Mouse (Mus musculus) cerebellum, adult 2 months (tissue): ENCODE data around the gene Pds5a. TPM values are rescaled to one million over a fixed set of nuclear protein-coding genes. Genes with fewer than 3 reads are reported as not detected.

ENCODE experiments used
- DNase-seq, 2 experiments: peaks; one replicate each; pipeline ENCODE4 v3.0.0; 2021
- H3K27ac ChIP-seq: fragments of 200-500 bp; 2 replicates; pipeline ENCODE4 v1.5.1; 2012; ENCODE audit warnings: low read length, control low read depth, inconsistent platforms; ENCODE audit not compliant: insufficient read depth
- H3K27me3 ChIP-seq: fragments of 200-500 bp; 2 replicates; pipeline ENCODE4 v1.6.1; 2012; ENCODE audit warnings: inconsistent platforms, mild to moderate bottlenecking, low read length, moderate library complexity; ENCODE audit not compliant: control insufficient read depth, insufficient read depth
- H3K4me1 ChIP-seq: fragments of 200-500 bp; 2 replicates; pipeline ENCODE4 v1.6.1; 2011; ENCODE audit warnings: low read length; ENCODE audit not compliant: control insufficient read depth, insufficient read depth
- H3K4me3 ChIP-seq: fragments of 200-500 bp; replicated peaks from 2 replicates; pipeline ENCODE3; 2011; ENCODE audit warnings: mild to moderate bottlenecking, low read depth, low read length, control low read depth; ENCODE audit not compliant: insufficient read depth
- CTCF ChIP-seq: fragments of 200-500 bp; IDR thresholded peaks from 2 replicates; pipeline ENCODE4 v1.5.1; 2011; ENCODE audit warnings: low read depth, mild to moderate bottlenecking, control low read depth, low read length, moderate library complexity, borderline replicate concordance; ENCODE audit not compliant: insufficient read depth
- POLR2A ChIP-seq: fragments of 200-500 bp; IDR thresholded peaks from 2 replicates; pipeline ENCODE4 v1.6.1; 2011; ENCODE audit warnings: low read length, control low read depth, borderline replicate concordance; ENCODE audit not compliant: insufficient read depth
- WGBS: fragments of 180-500 bp; shearing (Covaris S2); methylation state at CpG from one replicate; pipeline ENCODE4 v1.1.7; 2018; 5-methylcytosine and 5-hydroxymethylcytosine counted together
- polyA plus RNA-seq: library from polyadenylated mRNA; depleted of rRNA; stranded (reverse); fragments of >200 nt; gene quantifications from 2 replicates; pipeline ENCODE4 v1.2.3, GENCODE M21; 2012

Gene Pds5a
- polyA plus RNA-seq, 1 experiment = 58.3 TPM

GRCm38 (mm10) chr5:65686806-65687205 is 11.3 kb downstream of the Pds5a start:
- WGBS = 25% methylated on average over 3 of the region's 3 CpGs
- TF ChIP-seq CTCF = no peak
- TF ChIP-seq POLR2A = no peak
- DNase-seq = no peak

GRCm38 (mm10) chr5:65678826-65679225 is 19.2 kb downstream of the Pds5a start:
- WGBS = 48% methylated on average over 5 of the region's 5 CpGs
- no peak for DNase-seq
- no peaks in the 10 kb centered on the region for H3K4me1 ChIP-seq
- no peaks in the 10 kb centered on the region for H3K27me3 ChIP-seq
- H3K27ac ChIP-seq = no peak overlapping the region
- H3K4me3 ChIP-seq = no peak overlapping the region
- TF ChIP-seq POLR2A (no peak), CTCF (no peak)

More at GRCm38 (mm10) chr5:65686806-65687205, 11.3 kb downstream of the Pds5a start:
- Histone ChIP-seq H3K27ac (no peak overlapping the region), H3K27me3 (no peaks in the 10 kb centered on the region), H3K4me1 (peaks cover 6% of the 10 kb centered on the region), H3K4me3 (no peak overlapping the region)

GRCm38 (mm10) chr5:65672162-65672561 is 25.9 kb downstream of the Pds5a start:
- H3K27ac ChIP-seq = no peak overlapping the region

GRCm38 (mm10) chr5:65667644-65668043 is 30.4 kb downstream of the Pds5a start:
- H3K4me3 ChIP-seq = no peak overlapping the region
- no peak for DNase-seq
- H3K27me3 ChIP-seq = no peaks in the 10 kb centered on the region
- WGBS = 78% methylated on average over 3 of the region's 3 CpGs
- TF ChIP-seq CTCF (no peak), POLR2A (no peak)
- H3K27ac ChIP-seq = no peak overlapping the region
- H3K4me1 ChIP-seq = no peaks in the 10 kb centered on the region

More at GRCm38 (mm10) chr5:65672162-65672561, 25.9 kb downstream of the Pds5a start:
- Histone ChIP-seq H3K4me1 (no peaks in the 10 kb centered on the region), H3K27me3 (no peaks in the 10 kb centered on the region), H3K4me3 (no peak overlapping the region)
- TF ChIP-seq CTCF = no peak
- DNase-seq = no peak

- WGBS = 16% methylated on average over 1 of the region's 1 CpGs
- H3K4me3 ChIP-seq = no peak overlapping the region
- DNase-seq = no peak
- TF ChIP-seq POLR2A (no peak), CTCF (no peak)
- H3K27me3 ChIP-seq = no peaks in the 10 kb centered on the region
- H3K4me1 ChIP-seq = no peaks in the 10 kb centered on the region
- no peak overlapping the region for H3K27ac ChIP-seq
These were observed 32.7 kb downstream of the Pds5a start for GRCm38 (mm10) chr5:65665370-65665769.

GRCm38 (mm10) chr5:65661958-65662357 is 36.1 kb downstream of the Pds5a start:
- DNase-seq = no peak
- Histone ChIP-seq H3K4me1 (no peaks in the 10 kb centered on the region), H3K4me3 (no peak overlapping the region), H3K27ac (no peak overlapping the region), H3K27me3 (no peaks in the 10 kb centered on the region)
- 97% methylated on average over 2 of the region's 2 CpGs for WGBS
- no peak for TF ChIP-seq CTCF
- TF ChIP-seq POLR2A = no peak

GRCm38 (mm10) chr5:65653786-65654185 is 44.3 kb downstream of the Pds5a start:
- Histone ChIP-seq H3K4me3 (no peak overlapping the region), H3K4me1 (no peaks in the 10 kb centered on the region), H3K27me3 (no peaks in the 10 kb centered on the region), H3K27ac (no peak overlapping the region)
- 95% methylated on average over 5 of the region's 5 CpGs for WGBS
- DNase-seq = no peak
- TF ChIP-seq POLR2A (no peak), CTCF (no peak)

GRCm38 (mm10) chr5:65638896-65639295 is 59.2 kb downstream of the Pds5a start:
- no peak overlapping the region for H3K4me3 ChIP-seq
- TF ChIP-seq POLR2A = no peak
- TF ChIP-seq CTCF = no peak
- 95% methylated on average over 1 of the region's 1 CpGs for whole genome bisulfite sequencing
- no peaks in the 10 kb centered on the region for H3K27me3 ChIP-seq
- H3K4me1 ChIP-seq = no peaks in the 10 kb centered on the region
- H3K27ac ChIP-seq = no peak overlapping the region
- DNase-seq = no peak
